Mouse (Mus musculus) heart, embryonic 12.5 days (tissue): Measurements from ENCODE around the gene Gm14406. TPM values are rescaled to one million over a fixed set of nuclear protein-coding genes. Genes with fewer than 3 reads are reported as not detected.

Experiments used
- polyA plus RNA-seq: library from polyadenylated mRNA; unstranded; fragments of >200 nt; fragmentation: Nextera tagmentation; extraction: Ambion mirVana; gene quantifications from 2 replicates; pipeline ENCODE4 v1.2.1, GENCODE M21; 2016

Gm14406 gene
- polyA plus RNA-seq, 1 experiment from 2014 or later, result not detected

Other genes with a start within 250 kb of the Gm14406 start
- 7.7 and 8.5 TPM in 2 replicates for gene Gm14418, start 179.9 kb downstream of the Gm14406 start, polyA plus RNA-seq
- 10.2 and 11.7 TPM in 2 replicates for gene Zfp970, start 113.5 kb downstream of the Gm14406 start, polyA plus RNA-seq
- gene Gm14403, start 80.0 kb downstream of the Gm14406 start, polyA plus RNA-seq, result 6.2 and 6.5 TPM in 2 replicates
- 4.8 and 4.9 TPM in 2 replicates for gene Gm14322, start 181.1 kb upstream of the Gm14406 start, polyA plus RNA-seq